Mouse (Mus musculus) embryonic fibroblast, embryonic 13.5 days (primary cell): ENCODE measurements around the gene Phactr1.

Source experiments
- CTCF ChIP-seq: IDR thresholded peaks from 2 replicates; pipeline ENCODE4 v1.5.1; 2011; ENCODE audit warnings: mild to moderate bottlenecking, control low read depth, low read length, moderate library complexity, borderline replicate concordance; ENCODE audit not compliant: insufficient read depth
- POLR2A ChIP-seq: IDR thresholded peaks from 2 replicates; pipeline ENCODE4 v1.6.1; 2011; ENCODE audit warnings: low read depth, mild to moderate bottlenecking, control low read depth, low read length, moderate library complexity

- TF ChIP-seq CTCF (no peak), POLR2A (no peak)
Measured at GRCm38 (mm10) chr13:43130161-43130560, 449.7 kb downstream of the Phactr1 start.
